Mouse (Mus musculus): ENCODE results near the gene Cacna1e.

GRCm38 (mm10) chr1:154705882-154706565, 178.3 kb downstream of the Cacna1e start:
- TF ChIP-seq EP300 (IDR thresholded peaks at IDR 0.05; ENCODE audit: low read depth) (no peak), CTCF (IDR thresholded peaks at IDR 0.05; ENCODE audit: low read depth) (no peak)

Data from liver, embryonic 14.5 days (tissue).